Mouse (Mus musculus): ENCODE measurements around the gene Aqp7. TPM values are rescaled to one million over a fixed set of nuclear protein-coding genes. Genes with fewer than 3 reads are reported as not detected.

The Aqp7 gene
- not detected for polyA plus RNA-seq (2012; fragmentation: generic; extraction: Trizol)
- long read RNA-seq, experiment 1, result 0 reads
- long read RNA-seq, experiment 2, result 0 reads

DNA sequence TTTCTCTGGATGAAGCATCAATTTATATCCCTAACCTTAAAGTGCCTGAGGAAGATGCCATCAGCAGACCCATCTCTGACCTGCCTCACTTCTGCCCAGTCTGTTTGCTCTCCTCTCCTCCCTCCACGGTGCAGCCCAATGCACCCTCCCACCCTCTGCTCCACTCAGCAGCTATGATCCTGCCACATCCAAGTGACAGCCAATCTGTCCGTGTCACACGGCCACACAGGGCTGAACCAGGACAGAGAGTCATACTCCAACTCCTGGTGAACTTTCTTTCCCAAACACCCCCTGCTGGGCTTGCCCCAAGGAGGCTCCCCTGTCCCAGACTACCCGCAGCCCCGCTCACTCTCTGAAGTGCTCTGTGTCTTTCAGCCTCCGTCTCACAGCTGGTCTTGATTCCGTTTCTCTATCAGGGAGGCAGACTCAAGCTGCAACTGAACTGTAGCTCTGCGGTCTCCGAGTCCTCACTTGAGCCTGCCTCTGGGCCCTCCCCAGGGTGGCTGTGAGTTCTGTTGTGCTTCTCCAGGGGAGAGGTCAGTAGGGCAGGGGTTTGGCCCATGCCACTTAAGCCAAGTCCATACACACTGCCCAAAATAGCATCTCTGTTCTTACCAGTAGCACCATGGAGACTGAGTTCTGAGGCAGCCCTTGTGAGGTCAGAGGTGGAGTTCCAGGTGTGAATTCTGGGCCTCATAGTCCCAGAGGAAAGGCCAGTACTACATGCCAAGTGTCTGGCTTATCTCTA, at the start of gene Aqp7:
Gene Aqp7 (minus strand): TSS at position 616 of the 748 bp plus-strand sequence.
- Histone ChIP-seq H3K4me3 (ENCODE audit: insufficient read depth, poor library complexity, severe bottlenecking) (no peak within 1 kb of the TSS), H3K36me3 (ENCODE audit: control insufficient read depth, insufficient read depth) (no peaks in the 10 kb centered on the region), H3K27me3 (ENCODE audit: control insufficient read depth, insufficient read depth, insufficient read length) (no peaks in the 10 kb centered on the region), H3K79me2 (ENCODE audit: control insufficient read depth, insufficient read depth) (no peaks in the 10 kb centered on the region), H3K79me3 (ENCODE audit: low read depth) (no peaks in the 10 kb centered on the region), H3ac (ENCODE audit: control insufficient read depth, insufficient read length, low read depth) (no peak within 1 kb of the TSS)
- TF ChIP-seq USF1 (IDR thresholded peaks at IDR 0.05; ENCODE audit: low read depth) (no peak), CEBPB (IDR thresholded peaks at IDR 0.05; ENCODE audit: low read depth) (no peak), MYOG (IDR thresholded peaks at IDR 0.05; ENCODE audit: control insufficient read depth, extremely low read depth, insufficient read length) (no peak), FOSL1 (IDR thresholded peaks at IDR 0.05; ENCODE audit: insufficient read depth, low read length, poor library complexity, severe bottlenecking) (no peak), CTCF (IDR thresholded peaks at IDR 0.05; ENCODE audit: control insufficient read depth, insufficient read depth, insufficient read length) (no peak), MAX (IDR thresholded peaks at IDR 0.05) (no peak), MYOD1 (IDR thresholded peaks at IDR 0.05; ENCODE audit: control insufficient read depth, insufficient read length, low read depth) (no peak)

DNA sequence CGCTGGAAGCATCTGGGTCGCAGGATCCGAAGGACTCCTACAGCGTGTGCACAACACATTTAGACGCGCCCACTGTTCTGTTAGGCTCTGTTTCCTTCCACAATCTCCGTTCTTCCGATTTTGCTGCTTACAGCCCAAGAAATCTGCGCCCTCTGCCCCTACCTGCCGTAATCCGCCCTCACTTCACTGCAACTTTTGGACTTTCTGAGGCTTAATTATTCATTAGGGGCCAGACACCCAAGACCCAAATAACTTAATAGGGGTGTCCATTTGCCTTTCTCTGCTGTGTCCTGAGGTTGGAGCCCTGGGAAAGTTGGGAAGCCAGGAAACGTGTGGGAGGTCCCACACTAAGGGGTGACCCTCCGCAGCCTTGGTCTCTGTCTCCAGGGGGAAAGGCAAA, 49.4 kb upstream of the Aqp7 start:
- no peak for TF ChIP-seq MYOG (IDR thresholded peaks at IDR 0.05; ENCODE audit: control insufficient read depth, extremely low read depth, insufficient read length)
- TF ChIP-seq MYOD1 (IDR thresholded peaks at IDR 0.05; ENCODE audit: control insufficient read depth, insufficient read length, low read depth), result no peak
- Histone ChIP-seq H3K79me3 (ENCODE audit: low read depth) (no peaks in the 10 kb centered on the region), H3ac (ENCODE audit: control insufficient read depth, insufficient read length, low read depth) (no peak overlapping the region), H3K79me2 (ENCODE audit: control insufficient read depth, insufficient read depth) (no peaks in the 10 kb centered on the region), H3K27me3 (ENCODE audit: control insufficient read depth, insufficient read depth, insufficient read length) (peaks cover 3% of the 10 kb centered on the region), H3K4me3 (ENCODE audit: insufficient read depth, poor library complexity, severe bottlenecking) (no peak overlapping the region), H3K36me3 (ENCODE audit: control insufficient read depth, insufficient read depth) (no peaks in the 10 kb centered on the region)

DNA sequence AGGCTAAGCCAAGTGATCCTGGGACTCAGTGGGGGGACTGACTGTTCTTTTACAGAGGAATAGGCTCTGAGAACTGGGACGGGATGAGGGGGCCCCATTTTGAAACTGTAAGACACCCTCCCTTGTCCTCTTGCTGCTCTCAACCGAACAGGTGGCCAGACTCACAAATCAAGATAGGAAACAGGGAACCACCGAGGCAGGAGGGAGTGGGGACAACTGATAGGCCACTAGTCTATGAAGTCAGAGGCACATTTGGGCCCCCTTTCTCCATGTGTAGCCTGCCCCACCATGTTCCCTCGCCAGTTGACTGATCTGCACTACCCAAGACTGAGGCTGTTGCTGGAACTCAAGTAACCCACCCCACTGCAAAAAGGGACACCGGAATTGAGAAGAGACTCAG, 48.9 kb upstream of the Aqp7 start:
- no peak overlapping the region for H3K4me3 ChIP-seq (ENCODE audit: insufficient read depth, poor library complexity, severe bottlenecking)
- TF ChIP-seq USF1 (IDR thresholded peaks at IDR 0.05; ENCODE audit: low read depth) (no peak), MYOD1 (IDR thresholded peaks at IDR 0.05; ENCODE audit: control insufficient read depth, insufficient read length, low read depth) (no peak)
- no peak overlapping the region for H3ac ChIP-seq (ENCODE audit: control insufficient read depth, insufficient read length, low read depth)
- H3K36me3 ChIP-seq (ENCODE audit: control insufficient read depth, insufficient read depth), result no peaks in the 10 kb centered on the region
- no peaks in the 10 kb centered on the region for H3K79me3 ChIP-seq (ENCODE audit: low read depth)
- peaks cover 5% of the 10 kb centered on the region for H3K27me3 ChIP-seq (ENCODE audit: control insufficient read depth, insufficient read depth, insufficient read length)
- no peaks in the 10 kb centered on the region for H3K79me2 ChIP-seq (ENCODE audit: control insufficient read depth, insufficient read depth)

DNA sequence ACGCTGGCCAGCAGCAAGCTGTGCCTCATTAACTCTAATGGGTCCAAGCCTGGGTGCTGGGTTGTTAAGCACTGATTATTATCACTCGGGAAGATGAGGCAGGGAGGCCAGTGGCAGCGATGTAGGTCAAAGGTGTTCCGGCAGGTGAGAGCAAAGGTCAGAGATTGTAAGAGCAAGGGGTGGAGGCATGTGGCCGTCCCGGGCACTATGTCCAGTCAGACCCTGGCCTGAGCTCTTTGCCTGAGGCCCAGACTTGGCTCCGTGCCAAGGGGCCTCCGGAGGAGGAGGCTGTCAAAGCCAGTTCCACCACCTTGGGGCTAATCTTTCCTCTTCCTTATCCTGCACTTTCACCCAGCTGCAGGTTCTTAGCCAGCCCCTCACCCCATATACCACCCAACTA, 48.2 kb upstream of the Aqp7 start:
- no peak overlapping the region for H3K4me3 ChIP-seq (ENCODE audit: insufficient read depth, poor library complexity, severe bottlenecking)
- peaks cover 6% of the 10 kb centered on the region for H3K27me3 ChIP-seq (ENCODE audit: control insufficient read depth, insufficient read depth, insufficient read length)
- TF ChIP-seq MYOG (IDR thresholded peaks at IDR 0.05; ENCODE audit: control insufficient read depth, extremely low read depth, insufficient read length) (no peak), FOSL1 (IDR thresholded peaks at IDR 0.05; ENCODE audit: insufficient read depth, low read length, poor library complexity, severe bottlenecking) (no peak), CTCF (IDR thresholded peaks at IDR 0.05; ENCODE audit: control insufficient read depth, insufficient read depth, insufficient read length) (no peak), CEBPB (IDR thresholded peaks at IDR 0.05; ENCODE audit: low read depth) (no peak), MAX (IDR thresholded peaks at IDR 0.05) (no peak), MYOD1 (IDR thresholded peaks at IDR 0.05; ENCODE audit: control insufficient read depth, insufficient read length, low read depth) (no peak), USF1 (IDR thresholded peaks at IDR 0.05; ENCODE audit: low read depth) (no peak)
- H3K79me2 ChIP-seq (ENCODE audit: control insufficient read depth, insufficient read depth), result no peaks in the 10 kb centered on the region
- H3ac ChIP-seq (ENCODE audit: control insufficient read depth, insufficient read length, low read depth), result no peak overlapping the region
- H3K36me3 ChIP-seq (ENCODE audit: control insufficient read depth, insufficient read depth), result no peaks in the 10 kb centered on the region
- no peaks in the 10 kb centered on the region for H3K79me3 ChIP-seq (ENCODE audit: low read depth)

DNA sequence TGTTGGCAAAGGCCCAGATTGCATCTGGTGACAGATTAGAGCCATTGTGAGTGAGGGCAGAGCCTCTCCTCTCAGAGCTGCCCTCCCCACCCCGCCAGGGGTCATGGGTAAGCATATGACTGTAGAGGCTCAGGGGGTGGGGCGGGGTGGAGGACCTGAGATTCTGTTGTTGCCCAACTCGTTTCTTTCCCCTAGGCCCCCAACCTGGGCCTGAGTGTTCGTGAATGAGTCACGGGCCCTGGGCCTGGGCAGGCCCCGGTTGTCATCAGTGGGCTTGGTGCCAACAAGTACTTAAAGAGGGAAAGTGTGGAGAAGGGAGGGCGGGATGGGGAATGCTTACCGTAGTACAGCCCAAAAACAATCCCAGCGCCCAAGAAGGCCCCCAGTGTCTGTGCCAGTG, 46.4 kb upstream of the Aqp7 start:
- Histone ChIP-seq H3K27me3 (ENCODE audit: control insufficient read depth, insufficient read depth, insufficient read length) (peaks cover 6% of the 10 kb centered on the region), H3K79me2 (ENCODE audit: control insufficient read depth, insufficient read depth) (no peaks in the 10 kb centered on the region), H3K36me3 (ENCODE audit: control insufficient read depth, insufficient read depth) (no peaks in the 10 kb centered on the region), H3K79me3 (ENCODE audit: low read depth) (no peaks in the 10 kb centered on the region), H3K4me3 (ENCODE audit: insufficient read depth, poor library complexity, severe bottlenecking) (no peak overlapping the region), H3ac (ENCODE audit: control insufficient read depth, insufficient read length, low read depth) (no peak overlapping the region)
- no peak for TF ChIP-seq USF1 (IDR thresholded peaks at IDR 0.05; ENCODE audit: low read depth)
- TF ChIP-seq MYOD1 (IDR thresholded peaks at IDR 0.05; ENCODE audit: control insufficient read depth, insufficient read length, low read depth), result no peak
- TF ChIP-seq CEBPB (IDR thresholded peaks at IDR 0.05; ENCODE audit: low read depth), result no peak
- TF ChIP-seq FOSL1 (IDR thresholded peaks at IDR 0.05; ENCODE audit: insufficient read depth, low read length, poor library complexity, severe bottlenecking), result no peak
- TF ChIP-seq MAX (IDR thresholded peaks at IDR 0.05), result no peak
- TF ChIP-seq CTCF (IDR thresholded peaks at IDR 0.05; ENCODE audit: control insufficient read depth, insufficient read depth, insufficient read length), result no peak
- TF ChIP-seq MYOG (IDR thresholded peaks at IDR 0.05; ENCODE audit: control insufficient read depth, extremely low read depth, insufficient read length), result no peak

DNA sequence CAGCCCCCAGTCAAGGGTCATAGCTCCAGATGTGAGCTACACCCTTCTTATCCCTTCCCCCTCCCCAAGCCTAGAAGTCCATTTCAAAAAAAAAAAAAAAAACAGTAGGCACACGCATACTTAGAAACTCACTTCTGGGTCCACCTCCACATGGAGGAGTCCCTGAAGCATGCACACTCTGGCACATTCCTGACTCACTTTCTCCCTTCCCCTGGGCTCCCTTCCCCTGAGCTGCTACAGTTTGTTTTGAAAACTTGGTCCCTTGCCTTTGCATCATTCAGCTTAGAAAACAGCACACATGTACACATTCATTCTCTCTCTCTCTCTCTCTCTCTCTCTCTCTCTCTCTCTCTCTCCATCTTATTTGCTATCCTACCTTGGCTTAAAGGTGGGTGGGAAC, 45.0 kb upstream of the Aqp7 start:
- H3K79me3 ChIP-seq (ENCODE audit: low read depth), result no peaks in the 10 kb centered on the region
- H3K79me2 ChIP-seq (ENCODE audit: control insufficient read depth, insufficient read depth), result no peaks in the 10 kb centered on the region
- no peak for TF ChIP-seq FOSL1 (IDR thresholded peaks at IDR 0.05; ENCODE audit: insufficient read depth, low read length, poor library complexity, severe bottlenecking)
- no peak for TF ChIP-seq MAX (IDR thresholded peaks at IDR 0.05)
- no peak for TF ChIP-seq MYOD1 (IDR thresholded peaks at IDR 0.05; ENCODE audit: control insufficient read depth, insufficient read length, low read depth)
- no peak for TF ChIP-seq USF1 (IDR thresholded peaks at IDR 0.05; ENCODE audit: low read depth)
- TF ChIP-seq CEBPB (IDR thresholded peaks at IDR 0.05; ENCODE audit: low read depth), result no peak
- TF ChIP-seq MYOG (IDR thresholded peaks at IDR 0.05; ENCODE audit: control insufficient read depth, extremely low read depth, insufficient read length), result no peak
- TF ChIP-seq CTCF (IDR thresholded peaks at IDR 0.05; ENCODE audit: control insufficient read depth, insufficient read depth, insufficient read length), result no peak
- no peaks in the 10 kb centered on the region for H3K36me3 ChIP-seq (ENCODE audit: control insufficient read depth, insufficient read depth)
- no peak overlapping the region for H3ac ChIP-seq (ENCODE audit: control insufficient read depth, insufficient read length, low read depth)
- H3K4me3 ChIP-seq (ENCODE audit: insufficient read depth, poor library complexity, severe bottlenecking), result no peak overlapping the region
- peaks cover 6% of the 10 kb centered on the region for H3K27me3 ChIP-seq (ENCODE audit: control insufficient read depth, insufficient read depth, insufficient read length)
